ENCODE assay signal across 9 mouse cellular contexts in the genomic region with DNA sequence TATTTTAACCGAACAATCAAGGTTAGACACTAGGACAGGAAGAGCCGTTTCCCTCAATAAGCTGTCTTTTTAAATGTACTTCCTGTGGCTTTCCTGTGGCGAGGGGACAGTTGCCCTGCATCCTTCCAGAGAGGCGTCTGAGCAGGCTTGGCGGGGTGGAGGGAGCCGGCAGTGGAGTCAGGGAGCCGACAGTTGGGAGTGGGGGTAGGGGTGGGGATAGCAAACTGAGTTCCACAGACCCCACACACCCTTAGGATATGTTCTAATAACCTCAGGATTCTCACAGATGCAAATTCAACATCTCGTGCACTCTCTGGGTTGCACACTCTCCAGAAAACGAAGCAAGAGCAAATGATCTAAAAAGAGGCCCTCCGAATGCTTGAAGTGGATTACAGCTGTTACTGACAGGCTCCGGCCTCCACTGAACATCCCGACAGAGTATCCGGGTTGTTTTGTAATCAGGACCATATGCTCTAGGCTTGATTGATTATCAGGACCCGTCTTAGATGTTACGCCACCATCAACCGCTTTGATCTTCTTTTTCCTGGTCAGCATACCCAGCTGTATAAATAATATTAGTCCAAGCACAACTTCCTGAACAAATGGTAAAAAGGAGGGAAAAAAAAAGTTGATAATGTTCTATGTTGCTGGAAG. TPM values are rescaled to one million over a fixed set of nuclear protein-coding genes. Genes with fewer than 3 reads are reported as not detected.
DNase-seq lines count a peak whose midpoint lies in the region; ATAC-seq lines count a peak whose summit lies in the region.
"Had no signal": no experiment of that assay in that cellular context is flagged by ENCODE, and none has a peak within 500 bp of the region (broad histone marks: within the 10 kb centered on the region; RNA-seq: fewer than 3 reads in every experiment).

No protein-coding gene starts in this region.

- peak overlapping the region; percentile 45 for H3K27ac ChIP-seq in heart, embryonic 16.5 days (ENCODE audit: low read length)
- H3K27ac ChIP-seq in midbrain, embryonic 10.5 days (replicated peaks): peak overlapping the region; percentile 53

- H3K9me3 ChIP-seq in heart, embryonic 16.5 days (replicated peaks; ENCODE audit: control insufficient read depth, low read length): no peaks in the 10 kb centered on the region
- no peaks in the 10 kb centered on the region for H3K9me3 ChIP-seq in midbrain, embryonic 10.5 days (replicated peaks)

- H3K27me3 ChIP-seq in heart, embryonic 16.5 days (ENCODE audit: control insufficient read depth, insufficient read depth, low read length): no peaks in the 10 kb centered on the region
- no peaks in the 10 kb centered on the region; the same call in 1 of the 2 replicates for H3K27me3 ChIP-seq in midbrain, embryonic 10.5 days (ENCODE audit: low read depth, poor library complexity, severe bottlenecking)

- peak; percentile 42 for DNase-seq in retina, postnatal 1 day
- no peak for DNase-seq in retina, embryonic 14.5 days (ENCODE audit: low spot score)
- peak; percentile 62 for DNase-seq in kidney, postnatal 36 days
- peak; percentile 42 for DNase-seq in midbrain, embryonic 10.5 days (ENCODE audit: low spot score)
- no peak for DNase-seq in urinary bladder, postnatal 10 days (ENCODE audit: low spot score)
- no peak for DNase-seq in spleen, postnatal 4 days (ENCODE audit: low spot score in 2 of 2)
- DNase-seq in layer of hippocampus, adult 8-10 months (ENCODE audit: low spot score in 2 of 2): no peak

- peak; percentile 53; the same call in 1 of the 2 replicates for ATAC-seq in heart, embryonic 16.5 days (replicated peaks; ENCODE audit: extremely low read depth, insufficient read depth, low FRiP score)

- H3K36me3 ChIP-seq in heart, embryonic 16.5 days (ENCODE audit: control insufficient read depth, insufficient read depth): no peaks in the 10 kb centered on the region
- no peaks in the 10 kb centered on the region for H3K36me3 ChIP-seq in midbrain, embryonic 10.5 days

- 18% methylated on average over 16 of the region's 16 CpGs for WGBS in heart, embryonic 16.5 days
- 16% methylated on average over 16 of the region's 16 CpGs for WGBS in midbrain, embryonic 10.5 days

- peak overlapping the region; percentile 51 for H3K4me2 ChIP-seq in heart, embryonic 16.5 days (ENCODE audit: low read depth, low read length)

- peaks cover 12% of the 10 kb centered on the region for H3K4me1 ChIP-seq in heart, embryonic 16.5 days (ENCODE audit: control insufficient read depth, insufficient read depth, low read length)
- peaks cover 25% of the 10 kb centered on the region for H3K4me1 ChIP-seq in midbrain, embryonic 10.5 days

- H3K9ac ChIP-seq in heart, embryonic 16.5 days (ENCODE audit: low read length): no peak overlapping the region; the same call in 1 of the 2 replicates

- no peak overlapping the region for H3K4me3 ChIP-seq in heart, embryonic 16.5 days (ENCODE audit: low read length)
- peak overlapping the region; percentile 26; the same call in 1 of the 2 replicates for H3K4me3 ChIP-seq in midbrain, embryonic 10.5 days
- H3K4me3 ChIP-seq: myocyte had no signal

RNA-seq across cellular contexts. Expression of a gene that starts 33.9 kb away (rescaled TPM):
- polyA plus RNA-seq in heart, embryonic 16.5 days (2015; fragmentation: Nextera tagmentation; extraction: Ambion mirVana): 39.4 and 40.7 TPM in 2 replicates
- 52.1 and 66.0 TPM in 2 replicates for polyA plus RNA-seq in midbrain, embryonic 10.5 days (2016; fragmentation: Nextera tagmentation; extraction: Ambion mirVana)
- total RNA-seq in layer of hippocampus, adult 8-10 months (2022): 10 to 100 TPM; 61.1 to 93.4 (median 75.2) TPM

Comparison
In these comparisons a context has a peak if more than half of its experiments do, and no peak if none do; other contexts are left out.
1. DNase-seq: peak in retina, postnatal 1 day (single experiment), kidney, postnatal 36 days (2 of 2) and midbrain, embryonic 10.5 days (single experiment); none in retina, embryonic 14.5 days (single experiment), urinary bladder, postnatal 10 days (single experiment), spleen, postnatal 4 days (0 of 2) and layer of hippocampus, adult 8-10 months (0 of 2).